Mouse (Mus musculus): ENCODE measurements around the gene Serpina12. TPM values are rescaled to one million over a fixed set of nuclear protein-coding genes. Genes with fewer than 3 reads are reported as not detected.

Gene Serpina12
- polyA plus RNA-seq, 1 experiment from 2014 or later, result not detected

DNA sequence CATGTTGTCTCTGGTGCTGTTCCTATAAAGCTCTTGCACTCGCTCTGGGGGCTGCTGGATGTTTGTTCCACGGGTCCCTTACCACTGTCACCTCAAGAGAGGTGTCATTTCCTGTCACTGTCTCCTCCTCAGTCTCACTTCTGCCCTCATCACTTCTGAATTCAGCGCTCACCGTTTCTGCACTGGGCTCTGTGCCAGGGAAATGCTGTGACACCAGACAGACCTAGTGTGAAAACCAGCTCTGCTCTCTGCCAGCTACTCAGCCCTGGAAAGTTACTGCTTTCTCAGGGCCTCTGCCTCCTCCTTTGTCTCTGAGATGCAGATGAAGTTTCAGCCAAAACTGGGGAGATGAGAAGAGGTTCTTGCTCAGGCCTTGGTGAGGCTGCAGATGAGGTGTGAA, 12.8 kb upstream of the Serpina12 start:
- no peak for ATAC-seq
- H3K4me3 ChIP-seq, result no peak overlapping the region
- no peak overlapping the region for H3K27ac ChIP-seq
- no peaks in the 10 kb centered on the region for H3K9me3 ChIP-seq (replicated peaks)
- WGBS (ENCODE audit: insufficient replicate concordance), result 21% methylated on average over 4 of the region's 4 CpGs
- no peaks in the 10 kb centered on the region for H3K4me1 ChIP-seq
- H3K4me2 ChIP-seq, result no peak overlapping the region
- H3K27me3 ChIP-seq (replicated peaks), result no peaks in the 10 kb centered on the region
- H3K9ac ChIP-seq, result no peak overlapping the region
- H3K36me3 ChIP-seq, result no peaks in the 10 kb centered on the region

DNA sequence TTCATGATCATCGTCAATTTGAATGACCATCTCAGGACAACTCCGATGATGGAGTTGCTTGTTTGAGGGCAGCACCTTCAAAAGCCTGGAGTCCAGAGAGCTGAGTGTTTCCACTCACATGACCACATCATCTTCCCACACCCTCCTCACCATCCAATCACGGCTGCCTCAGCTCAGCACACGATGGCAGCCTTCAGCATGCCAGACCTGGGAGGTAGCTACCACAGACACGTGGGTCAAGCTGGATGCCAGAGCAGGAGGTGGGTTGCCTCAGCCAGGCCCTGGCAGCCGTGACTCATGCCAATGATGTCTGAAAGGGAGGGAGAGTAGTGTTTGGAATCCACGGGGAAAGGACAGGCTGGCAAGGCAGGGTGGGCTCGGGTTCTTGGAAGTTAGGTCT, 11.5 kb upstream of the Serpina12 start:
- ATAC-seq, result no peak
- Histone ChIP-seq H3K4me1 (no peaks in the 10 kb centered on the region), H3K27me3 (replicated peaks) (no peaks in the 10 kb centered on the region), H3K9me3 (replicated peaks) (no peaks in the 10 kb centered on the region), H3K4me3 (no peak overlapping the region), H3K27ac (no peak overlapping the region), H3K36me3 (no peaks in the 10 kb centered on the region), H3K4me2 (no peak overlapping the region), H3K9ac (no peak overlapping the region)
- 59% methylated on average over 8 of the region's 8 CpGs for WGBS (ENCODE audit: insufficient replicate concordance)

GRCm38 (mm10) chr12:104053995-104054394, 9.8 kb upstream of the Serpina12 start:
- no peak for ATAC-seq
- Histone ChIP-seq H3K9me3 (replicated peaks) (no peaks in the 10 kb centered on the region), H3K4me3 (no peak overlapping the region), H3K4me2 (no peak overlapping the region), H3K27ac (no peak overlapping the region), H3K4me1 (no peaks in the 10 kb centered on the region), H3K27me3 (replicated peaks) (no peaks in the 10 kb centered on the region), H3K36me3 (no peaks in the 10 kb centered on the region), H3K9ac (no peak overlapping the region)
- 29% methylated on average over 1 of the region's 1 CpGs for WGBS (ENCODE audit: insufficient replicate concordance)

- H3K4me3 ChIP-seq, result no peak overlapping the region
- H3K36me3 ChIP-seq, result no peaks in the 10 kb centered on the region
- H3K27ac ChIP-seq, result no peak overlapping the region
- no peaks in the 10 kb centered on the region for H3K4me1 ChIP-seq
- no peak for ATAC-seq
- no peak overlapping the region for H3K4me2 ChIP-seq
- no peaks in the 10 kb centered on the region for H3K27me3 ChIP-seq (replicated peaks)
- no peaks in the 10 kb centered on the region for H3K9me3 ChIP-seq (replicated peaks)
- no peak overlapping the region for H3K9ac ChIP-seq
- 60% methylated on average over 8 of the region's 8 CpGs for WGBS (ENCODE audit: insufficient replicate concordance)
These were observed 1.5 kb upstream of the Serpina12 start for GRCm38 (mm10) chr12:104045713-104046112.

- Histone ChIP-seq H3K36me3 (no peaks in the 10 kb centered on the region), H3K27me3 (replicated peaks) (no peaks in the 10 kb centered on the region)
- ATAC-seq, result no peak
These were observed 1.5 kb downstream of the Serpina12 start for GRCm38 (mm10) chr12:104042753-104043152.

DNA sequence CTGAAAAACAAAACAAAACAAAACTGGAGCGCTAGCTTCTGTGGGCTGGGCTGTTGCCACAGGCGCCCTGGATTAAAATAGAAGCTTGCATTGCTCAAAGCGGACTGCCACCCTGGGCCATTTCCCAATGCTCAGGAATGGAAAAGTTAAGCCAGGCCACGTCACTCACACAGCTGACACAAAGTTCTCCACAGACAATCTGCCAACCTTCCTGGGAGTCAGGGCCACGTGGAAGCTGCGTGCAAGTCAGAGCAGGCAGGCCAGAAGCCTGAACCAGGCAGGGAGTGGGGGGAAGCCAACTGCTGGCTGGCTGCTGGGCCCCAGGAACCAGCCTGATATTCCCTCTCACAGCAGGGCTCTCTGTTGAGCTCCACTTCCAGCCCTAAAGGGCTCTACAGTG, 2.8 kb downstream of the Serpina12 start:
- no peak overlapping the region for H3K9ac ChIP-seq
- no peak for ATAC-seq
- no peaks in the 10 kb centered on the region for H3K9me3 ChIP-seq (replicated peaks)
- H3K27me3 ChIP-seq (replicated peaks), result no peaks in the 10 kb centered on the region
- H3K4me1 ChIP-seq, result no peaks in the 10 kb centered on the region
- no peak overlapping the region for H3K27ac ChIP-seq
- no peaks in the 10 kb centered on the region for H3K36me3 ChIP-seq
- H3K4me2 ChIP-seq, result no peak overlapping the region
- H3K4me3 ChIP-seq, result no peak overlapping the region
- 64% methylated on average over 6 of the region's 6 CpGs for WGBS (ENCODE audit: insufficient replicate concordance)

More at GRCm38 (mm10) chr12:104042753-104043152, 1.5 kb downstream of the Serpina12 start:
- Histone ChIP-seq H3K9me3 (replicated peaks) (no peaks in the 10 kb centered on the region), H3K4me2 (no peak overlapping the region), H3K4me1 (no peaks in the 10 kb centered on the region), H3K4me3 (no peak overlapping the region), H3K9ac (no peak overlapping the region), H3K27ac (no peak overlapping the region)
- 64% methylated on average over 2 of the region's 2 CpGs for WGBS (ENCODE audit: insufficient replicate concordance)

- Histone ChIP-seq H3K9ac (no peak overlapping the region), H3K27me3 (replicated peaks) (no peaks in the 10 kb centered on the region), H3K27ac (no peak overlapping the region), H3K4me1 (no peaks in the 10 kb centered on the region), H3K4me3 (no peak overlapping the region), H3K4me2 (no peak overlapping the region), H3K9me3 (replicated peaks) (no peaks in the 10 kb centered on the region), H3K36me3 (no peaks in the 10 kb centered on the region)
- no peak for ATAC-seq
- WGBS (ENCODE audit: insufficient replicate concordance), result 74% methylated on average over 7 of the region's 7 CpGs
These were observed 6.1 kb downstream of the Serpina12 start for GRCm38 (mm10) chr12:104038181-104038580.

DNA sequence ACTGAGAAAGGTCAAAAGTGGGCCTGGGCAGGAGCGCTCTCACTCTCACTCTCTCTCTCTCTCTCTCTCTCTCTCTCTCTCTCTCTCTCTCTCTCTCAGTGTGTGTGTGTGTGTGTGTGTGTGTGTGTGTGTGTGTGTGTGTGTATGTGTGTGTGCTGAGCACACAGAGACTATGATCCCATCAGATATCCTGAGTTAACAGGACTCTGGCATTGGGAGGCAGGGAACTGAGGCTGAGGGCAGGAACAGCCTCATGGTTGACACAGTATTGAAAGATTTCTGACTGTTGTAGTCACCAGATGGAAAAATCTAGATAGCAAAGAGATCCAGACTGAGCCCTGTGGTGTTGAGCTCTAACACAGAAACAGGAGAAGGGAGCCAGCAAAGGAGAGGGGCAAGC, 10.5 kb downstream of the Serpina12 start:
- no peak overlapping the region for H3K4me2 ChIP-seq
- 0 out of 2 replicates have a peak, but pooled peaks have one; percentile 44 for ATAC-seq
- H3K36me3 ChIP-seq, result no peaks in the 10 kb centered on the region
- WGBS (ENCODE audit: insufficient replicate concordance), result no CpG with 5 or more reads among the region's 1 CpGs
- no peaks in the 10 kb centered on the region for H3K4me1 ChIP-seq
- no peak overlapping the region for H3K27ac ChIP-seq
- no peaks in the 10 kb centered on the region for H3K9me3 ChIP-seq (replicated peaks)
- H3K9ac ChIP-seq, result no peak overlapping the region
- H3K27me3 ChIP-seq (replicated peaks), result no peaks in the 10 kb centered on the region
- H3K4me3 ChIP-seq, result no peak overlapping the region

GRCm38 (mm10) chr12:104029986-104030385, 14.3 kb downstream of the Serpina12 start:
- Histone ChIP-seq H3K27ac (no peak overlapping the region), H3K27me3 (replicated peaks) (no peaks in the 10 kb centered on the region), H3K9ac (no peak overlapping the region), H3K9me3 (replicated peaks) (no peaks in the 10 kb centered on the region), H3K4me2 (no peak overlapping the region), H3K4me1 (no peaks in the 10 kb centered on the region), H3K4me3 (no peak overlapping the region), H3K36me3 (no peaks in the 10 kb centered on the region)
- WGBS (ENCODE audit: insufficient replicate concordance), result 36% methylated on average over 8 of the region's 8 CpGs
- ATAC-seq, result no peak

GRCm38 (mm10) chr12:104015280-104015679, 29.0 kb downstream of the Serpina12 start:
- Histone ChIP-seq H3K4me2 (no peak overlapping the region), H3K9me3 (replicated peaks) (0 out of 2 replicates have a peak, but pooled peaks cover 10% of the 10 kb centered on the region), H3K9ac (no peak overlapping the region), H3K4me3 (no peak overlapping the region), H3K27me3 (replicated peaks) (no peaks in the 10 kb centered on the region), H3K36me3 (no peaks in the 10 kb centered on the region), H3K27ac (no peak overlapping the region), H3K4me1 (no peaks in the 10 kb centered on the region)
- 66% methylated on average over 3 of the region's 3 CpGs for WGBS (ENCODE audit: insufficient replicate concordance)
- no peak for ATAC-seq

- H3K4me3 ChIP-seq, result no peak within 1 kb of the TSS
- H3K27me3 ChIP-seq (replicated peaks), result no peaks in the 10 kb centered on the region
- 0 out of 2 replicates have a peak, but pooled peaks cover 5% of the 10 kb centered on the region for H3K9me3 ChIP-seq (replicated peaks)
- H3K27ac ChIP-seq, result no peak within 1 kb of the TSS
- no peak within 1 kb of the TSS for H3K4me2 ChIP-seq
- no peaks in the 10 kb centered on the region for H3K4me1 ChIP-seq
- 73% methylated on average over 6 of the region's 6 CpGs for WGBS (ENCODE audit: insufficient replicate concordance)
- no peak for ATAC-seq
- no peak within 1 kb of the TSS for H3K9ac ChIP-seq
- H3K36me3 ChIP-seq, result no peaks in the 10 kb centered on the region
These were observed 30.6 kb downstream of the Serpina12 start, which contains the start of gene Serpina9 for GRCm38 (mm10) chr12:104013620-104014019. Gene Serpina9, minus strand, starts transcription at chr12:104013755.

GRCm38 (mm10) chr12:104004689-104005088, 39.6 kb downstream of the Serpina12 start:
- Histone ChIP-seq H3K4me3 (no peak overlapping the region), H3K9me3 (replicated peaks) (no peaks in the 10 kb centered on the region; the same call in 1 of the 2 replicates), H3K9ac (no peak overlapping the region), H3K4me1 (no peaks in the 10 kb centered on the region), H3K4me2 (no peak overlapping the region), H3K27ac (no peak overlapping the region), H3K36me3 (no peaks in the 10 kb centered on the region), H3K27me3 (replicated peaks) (no peaks in the 10 kb centered on the region)
- ATAC-seq, result no peak
- 66% methylated on average over 5 of the region's 5 CpGs for WGBS (ENCODE audit: insufficient replicate concordance)

GRCm38 (mm10) chr12:104003238-104003612, 41.0 kb downstream of the Serpina12 start:
- H3K9ac ChIP-seq, result no peak overlapping the region
- H3K4me3 ChIP-seq, result no peak overlapping the region
- no peak overlapping the region for H3K4me2 ChIP-seq
- no peaks in the 10 kb centered on the region for H3K27me3 ChIP-seq (replicated peaks)
- H3K4me1 ChIP-seq, result no peaks in the 10 kb centered on the region
- no peak for ATAC-seq
- no peak overlapping the region for H3K27ac ChIP-seq
- 28% methylated on average over 4 of the region's 4 CpGs for WGBS (ENCODE audit: insufficient replicate concordance)
- H3K36me3 ChIP-seq, result no peaks in the 10 kb centered on the region
- H3K9me3 ChIP-seq (replicated peaks), result no peaks in the 10 kb centered on the region; the same call in 1 of the 2 replicates

Data from liver, embryonic 12.5 days (tissue).